Mouse (Mus musculus) cerebellum, postnatal 25 days (tissue): ENCODE data around the gene Slc28a2.
"Not testable (repeated sequence)": the region's sequence is repeated elsewhere in the genome, so short reads cannot be mapped to it uniquely, and the experiment has no call there.

ENCODE experiments used
- DNase-seq, 2 experiments: peaks; one replicate each; pipeline ENCODE4 v3.0.0; 2021; ENCODE audit warnings: mixed read lengths in 2 of 2

Gene Slc28a2

GRCm38 (mm10) chr2:122469221-122469620 is 42.9 kb downstream of the Slc28a2 start:
- no peak for DNase-seq

- DNase-seq, result no peak
Measured at GRCm38 (mm10) chr2:122476585-122476984, 50.3 kb downstream of the Slc28a2 start.

- not testable (repeated sequence) for DNase-seq
Measured at GRCm38 (mm10) chr2:122483787-122484186, 57.5 kb downstream of the Slc28a2 start.

GRCm38 (mm10) chr2:122484641-122485040 is 58.4 kb downstream of the Slc28a2 start, which contains the start of gene Gm14085:
Gene Gm14085 (plus strand): TSS chr2:122484941.
- no peak for DNase-seq

- DNase-seq, result not testable (repeated sequence)
Measured at GRCm38 (mm10) chr2:122485654-122486053, 59.4 kb downstream of the Slc28a2 start.

- not testable (repeated sequence) for DNase-seq
Measured at GRCm38 (mm10) chr2:122486122-122486521, 59.8 kb downstream of the Slc28a2 start.

GRCm38 (mm10) chr2:122486674-122487073 is 60.4 kb downstream of the Slc28a2 start:
- no peak for DNase-seq
